8 mouse cellular contexts compared by ENCODE assay signal in genomic region chr17:24488186-24488661, GRCm38 (mm10). TPM values are rescaled to one million over a fixed set of nuclear protein-coding genes. Genes with fewer than 3 reads are reported as not detected.
DNase-seq lines count a peak whose midpoint lies in the region; ATAC-seq and TF ChIP-seq lines count a peak whose summit lies in the region.

Gene Caskin1 (plus strand): TSS chr17:24488601.

- H3K27ac ChIP-seq in heart, embryonic 10.5 days, result peak within 1 kb of the TSS; percentile 79
- H3K27ac ChIP-seq in intestine, embryonic 14.5 days (ENCODE audit: low read depth), result peak within 1 kb of the TSS; percentile 9; the same call in 1 of the 2 replicates
- no peak within 1 kb of the TSS for H3K27ac ChIP-seq in liver, postnatal 0 days (ENCODE audit: low read depth)

- no peaks in the 10 kb centered on the region for H3K9me3 ChIP-seq in heart, embryonic 10.5 days
- no peaks in the 10 kb centered on the region for H3K9me3 ChIP-seq in intestine, embryonic 14.5 days (ENCODE audit: control insufficient read depth, low read length)
- no peaks in the 10 kb centered on the region for H3K9me3 ChIP-seq in liver, postnatal 0 days (ENCODE audit: low read length)

- TF ChIP-seq EP300 in liver, postnatal 0 days (IDR thresholded peaks at IDR 0.05; ENCODE audit: low read depth), result no peak

- H3K4me3 ChIP-seq in heart, embryonic 10.5 days, result peak within 1 kb of the TSS; percentile 82
- H3K4me3 ChIP-seq in intestine, embryonic 14.5 days (ENCODE audit: low read depth, low read length), result peak within 1 kb of the TSS; percentile 71
- H3K4me3 ChIP-seq in liver, postnatal 0 days (ENCODE audit: low read depth, low read length), result peak within 1 kb of the TSS; percentile 57

- peak within 1 kb of the TSS; percentile 60 for H3K9ac ChIP-seq in intestine, embryonic 14.5 days (ENCODE audit: low read length)
- peak within 1 kb of the TSS; percentile 1; the same call in 1 of the 2 replicates for H3K9ac ChIP-seq in liver, postnatal 0 days (replicated peaks)

- no peaks in the 10 kb centered on the region for H3K36me3 ChIP-seq in heart, embryonic 10.5 days
- H3K36me3 ChIP-seq in intestine, embryonic 14.5 days (ENCODE audit: control insufficient read depth, insufficient read depth, low read length), result no peaks in the 10 kb centered on the region
- no peaks in the 10 kb centered on the region for H3K36me3 ChIP-seq in liver, postnatal 0 days (replicated peaks; ENCODE audit: insufficient read depth, low read length)

- no peak for TF ChIP-seq CTCF in liver, postnatal 0 days (IDR thresholded peaks at IDR 0.05; ENCODE audit: low read depth)

- H3K4me2 ChIP-seq in intestine, embryonic 14.5 days (ENCODE audit: low read length), result peak within 1 kb of the TSS; percentile 99
- H3K4me2 ChIP-seq in liver, postnatal 0 days (ENCODE audit: low read depth, low read length), result peak within 1 kb of the TSS; percentile 81

- WGBS in heart, embryonic 10.5 days, result 1% methylated on average over 45 of the region's 45 CpGs
- 1% methylated on average over 25 of the region's 45 CpGs for WGBS in intestine, embryonic 14.5 days
- 2% methylated on average over 39 of the region's 45 CpGs for WGBS in liver, postnatal 0 days (ENCODE audit: insufficient replicate concordance)

- DNase-seq in heart, embryonic 10.5 days (ENCODE audit: low spot score), result no peak
- no peak for DNase-seq in heart, adult 18-20 months
- DNase-seq in MN1 (ENCODE audit: low spot score), result peak; percentile 68
- DNase-seq in cerebellum, postnatal 36 days, result peak; percentile 67 to 72
- peak; percentile 73 for DNase-seq in intestine, embryonic 14.5 days (ENCODE audit: low spot score)
- no peak for DNase-seq in liver, postnatal 0 days
- DNase-seq in right cerebral cortex, postnatal 25 days, result peak; percentile 66
- no peak for DNase-seq in ovary, postnatal 14 days (ENCODE audit: low spot score)

- ATAC-seq in intestine, embryonic 14.5 days (replicated peaks; ENCODE audit: low FRiP score, low TSS enrichment, low read depth), result peak; percentile 36
- ATAC-seq in liver, postnatal 0 days, result peak; percentile 27; the same call in 1 of the 2 replicates

- peaks cover 26% of the 10 kb centered on the region for H3K4me1 ChIP-seq in heart, embryonic 10.5 days
- peaks cover 8% of the 10 kb centered on the region; the same call in 1 of the 2 replicates for H3K4me1 ChIP-seq in intestine, embryonic 14.5 days (replicated peaks; ENCODE audit: control insufficient read depth, insufficient read depth, low read length)
- peaks cover 10% of the 10 kb centered on the region for H3K4me1 ChIP-seq in liver, postnatal 0 days (ENCODE audit: insufficient read depth)

- H3K27me3 ChIP-seq in heart, embryonic 10.5 days (ENCODE audit: insufficient read depth, poor library complexity, severe bottlenecking), result peaks cover 70% of the 10 kb centered on the region
- peaks cover 30% of the 10 kb centered on the region for H3K27me3 ChIP-seq in intestine, embryonic 14.5 days (replicated peaks; ENCODE audit: control insufficient read depth, insufficient read depth, low read length)
- H3K27me3 ChIP-seq in liver, postnatal 0 days (ENCODE audit: insufficient read depth, low read length), result peaks cover 38% of the 10 kb centered on the region

RNA-seq across cellular contexts. Expression of gene Caskin1, which starts in this region (rescaled TPM):
- polyA plus RNA-seq in heart, embryonic 10.5 days (2016; fragmentation: Nextera tagmentation; extraction: Ambion mirVana), result 0.71 and 1.4 TPM in 2 replicates
- total RNA-seq in heart, adult 18-20 months (2021), result under 1 TPM; 0.15 to 0.20 TPM
- polyA plus RNA-seq in intestine, embryonic 14.5 days (2014; fragmentation: Nextera tagmentation; extraction: Ambion mirVana), result 2.1 and 2.8 TPM in 2 replicates
- not detected in 2 replicates for polyA plus RNA-seq in liver, postnatal 0 days (2015; fragmentation: Nextera tagmentation; extraction: Ambion mirVana)

Comparison
In these comparisons a context has a peak if more than half of its experiments do, and no peak if none do; other contexts are left out.
1. Peak in ATAC-seq, H3K4me3 ChIP-seq, H3K9ac ChIP-seq and H3K4me2 ChIP-seq in liver, postnatal 0 days; RNA of the gene not detected or under 1 TPM.
2. DNase-seq: peak in MN1 (single experiment), cerebellum, postnatal 36 days (2 of 2), intestine, embryonic 14.5 days (single experiment) and right cerebral cortex, postnatal 25 days (single experiment); none in heart, embryonic 10.5 days (single experiment), heart, adult 18-20 months (0 of 2), liver, postnatal 0 days (single experiment) and ovary, postnatal 14 days (single experiment).
3. Peak in every context shown above with its lines, with median percentiles within 50 percentile points of each other: H3K4me3 ChIP-seq.